Mouse (Mus musculus) hindbrain, embryonic 13.5 days (tissue): ENCODE results near the gene Mxi1. TPM values are rescaled to one million over a fixed set of nuclear protein-coding genes. Genes with fewer than 3 reads are reported as not detected.

ENCODE experiments used
- polyA plus RNA-seq: library from polyadenylated mRNA; unstranded; fragments of >200 nt; fragmentation: Nextera tagmentation; extraction: Ambion mirVana; gene quantifications from 2 replicates; pipeline ENCODE4 v1.2.1, GENCODE M21; 2015

Gene Mxi1
- polyA plus RNA-seq, 1 experiment from 2014 or later, result 54.5 TPM

Other genes with a start within 250 kb of the Mxi1 start
- 35.8 and 35.9 TPM in 2 replicates for gene Add3, start 170.1 kb upstream of the Mxi1 start, polyA plus RNA-seq
- not detected in 2 replicates for gene Gm10197, start 61.2 kb downstream of the Mxi1 start, polyA plus RNA-seq
- gene Smndc1, start 80.1 kb downstream of the Mxi1 start, polyA plus RNA-seq, result 38.7 and 41.6 TPM in 2 replicates
- gene Dusp5, start 218.6 kb downstream of the Mxi1 start, polyA plus RNA-seq, result 1.6 and 2.3 TPM in 2 replicates